Mouse (Mus musculus): ENCODE results near the gene Olfr2. TPM values are rescaled to one million over a fixed set of nuclear protein-coding genes. Genes with fewer than 3 reads are reported as not detected.

Olfr2 gene
- not detected for polyA plus RNA-seq (2017; shearing (Covaris generic))

DNA sequence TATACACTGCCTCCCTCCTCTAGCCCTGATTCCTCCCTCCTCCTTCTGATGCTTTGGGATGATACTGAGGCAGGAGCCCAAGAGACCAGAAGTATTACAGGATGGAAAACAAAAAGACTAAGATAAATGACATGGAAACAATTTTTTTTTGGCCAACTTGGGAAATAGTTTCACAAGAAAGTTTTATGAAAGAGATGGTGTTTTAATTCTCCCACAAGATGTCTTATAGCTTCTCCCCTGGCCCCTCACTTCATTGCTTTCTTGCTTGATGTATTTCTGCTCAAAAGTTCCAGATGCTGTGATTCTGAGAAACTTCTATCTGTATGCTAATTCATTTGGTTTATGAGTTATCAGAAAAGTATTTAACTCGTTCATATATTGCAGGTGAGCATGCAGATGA is at the start of gene Olfr2:
Olfr2 (minus strand) TSS at position 101 of the 400 bp plus-strand sequence.

GRCm38 (mm10) chr7:107030874-107031273 is 25.0 kb upstream of the Olfr2 start, which contains the start of gene Olfr713:
Gene Olfr713, plus strand, starts transcription at chr7:107031174.

DNA sequence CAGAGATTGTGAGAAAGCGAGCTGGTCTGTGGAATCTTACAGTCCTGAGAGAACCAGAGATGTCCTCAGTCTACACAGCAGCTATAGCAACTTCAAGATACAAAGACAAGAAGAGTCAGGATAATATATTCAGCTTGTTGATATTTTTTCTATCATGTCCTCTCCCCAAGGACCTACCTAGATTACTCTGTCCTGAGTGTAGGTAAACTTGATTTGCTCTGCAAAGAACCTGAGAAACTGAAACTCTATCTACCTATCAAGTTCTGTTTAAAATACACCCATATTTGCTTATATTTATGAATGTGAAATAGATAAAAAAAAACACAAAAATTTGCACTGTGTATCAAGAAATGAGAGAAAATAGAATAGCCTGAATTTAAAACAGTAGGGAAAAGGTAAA is 30.5 kb downstream of the Olfr2 start, which contains the start of gene Olfr711:
Olfr711 (minus strand) TSS at position 101 of the 400 bp plus-strand sequence.

GRCm38 (mm10) chr7:106963837-106964236 is 42.0 kb downstream of the Olfr2 start, which contains the start of gene Olfr6:
Gene Olfr6, minus strand, starts transcription at chr7:106963937.

DNA sequence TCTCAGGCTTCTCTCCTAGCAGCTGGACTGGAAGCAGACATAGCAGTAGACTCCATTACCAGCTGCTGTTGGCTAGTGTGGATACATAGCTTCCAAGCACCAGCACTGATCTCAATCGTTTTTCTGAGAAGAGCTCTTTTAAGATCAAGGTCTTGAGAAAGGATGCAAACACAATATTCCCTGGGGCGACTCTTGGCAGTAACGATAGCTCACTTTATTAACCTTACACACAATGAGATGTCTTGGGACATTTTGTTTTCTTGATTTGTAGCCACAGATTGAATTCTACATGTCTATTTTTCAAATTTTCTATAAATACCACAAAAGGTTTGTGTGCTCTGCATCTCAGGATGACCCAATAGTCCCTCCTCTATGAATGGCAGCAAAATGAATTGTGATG is 57.7 kb downstream of the Olfr2 start, which contains the start of gene Olfr710:
Olfr710 (minus strand) TSS at position 101 of the 400 bp plus-strand sequence.

Other genes starting within 250 kb of the Olfr2 start
- not detected for gene Olfr699, start 212.9 kb downstream of the Olfr2 start, polyA plus RNA-seq (2017; shearing (Covaris generic))
- not detected for gene Olfr700, start 197.2 kb downstream of the Olfr2 start, polyA plus RNA-seq (2017; shearing (Covaris generic))
- gene Olfr701, start 191.9 kb downstream of the Olfr2 start, polyA plus RNA-seq (2017; shearing (Covaris generic)) = not detected
- gene Olfr702, start 172.2 kb downstream of the Olfr2 start, polyA plus RNA-seq (2017; shearing (Covaris generic)) = not detected
- not detected for gene Olfr703, start 162.7 kb downstream of the Olfr2 start, polyA plus RNA-seq (2017; shearing (Covaris generic))
- gene Olfr704, start 142.9 kb downstream of the Olfr2 start, polyA plus RNA-seq (2017; shearing (Covaris generic)) = not detected
- 0.52 TPM for gene Olfr705, start 129.2 kb downstream of the Olfr2 start, polyA plus RNA-seq (2017; shearing (Covaris generic))
- not detected for gene Olfr706, start 117.9 kb downstream of the Olfr2 start, polyA plus RNA-seq (2017; shearing (Covaris generic))
- not detected for gene Olfr707, start 104.8 kb downstream of the Olfr2 start, polyA plus RNA-seq (2017; shearing (Covaris generic))
- not detected for gene Olfr1532-ps1, start 98.1 kb downstream of the Olfr2 start, polyA plus RNA-seq (2017; shearing (Covaris generic))
- not detected for gene Olfr709-ps1, start 73.9 kb downstream of the Olfr2 start, polyA plus RNA-seq (2017; shearing (Covaris generic))
- not detected for gene Olfr710, start 57.8 kb downstream of the Olfr2 start, polyA plus RNA-seq (2017; shearing (Covaris generic))
- not detected for gene Olfr6, start 42.1 kb downstream of the Olfr2 start, polyA plus RNA-seq (2017; shearing (Covaris generic))
- gene Olfr711, start 30.6 kb downstream of the Olfr2 start, polyA plus RNA-seq (2017; shearing (Covaris generic)) = not detected
- not detected for gene Olfr713, start 25.1 kb upstream of the Olfr2 start, polyA plus RNA-seq (2017; shearing (Covaris generic))
- gene Olfr714, start 64.9 kb upstream of the Olfr2 start, polyA plus RNA-seq (2017; shearing (Covaris generic)) = not detected
- not detected for gene Olfr17, start 87.1 kb upstream of the Olfr2 start, polyA plus RNA-seq (2017; shearing (Covaris generic))
- 0.12 TPM for gene Olfr715b, start 104.3 kb upstream of the Olfr2 start, polyA plus RNA-seq (2017; shearing (Covaris generic))
- 0.07 TPM for gene Olfr715, start 125.0 kb upstream of the Olfr2 start, polyA plus RNA-seq (2017; shearing (Covaris generic))
- not detected for gene Olfr716, start 132.3 kb upstream of the Olfr2 start, polyA plus RNA-seq (2017; shearing (Covaris generic))
- gene Nlrp14, start 160.9 kb upstream of the Olfr2 start, polyA plus RNA-seq (2017; shearing (Covaris generic)) = not detected
- not detected for gene Rbmxl2, start 203.4 kb upstream of the Olfr2 start, polyA plus RNA-seq (2017; shearing (Covaris generic))

Measured in effector memory CD4-positive, alpha-beta T cell, adult 5 months (primary cell).